Mouse (Mus musculus) MEL (cell line): ENCODE results near the gene Olfr1228. TPM values are rescaled to one million over a fixed set of nuclear protein-coding genes. Genes with fewer than 3 reads are reported as not detected.

ENCODE experiments used
- DNase-seq: peaks from one replicate; pipeline ENCODE4 v3.0.0; 2011; ENCODE audit warnings: low read depth, low spot score
- H3K27ac ChIP-seq: 2 replicates; pipeline ENCODE4 v1.5.1; 2012; ENCODE audit warnings: low read depth, mild to moderate bottlenecking, control low read depth, low read length, moderate library complexity; ENCODE audit not compliant: control insufficient read depth
- H3K27me3 ChIP-seq, 2 experiments: fragments of 150-350 bp in 1 of 2; sonication (generic) in 1 of 2; 2 replicates each; pipeline ENCODE4 v1.6.1; 2012; ENCODE audit warnings: low read length in 2 of 2, mild to moderate bottlenecking in 2 of 2, improper control_type of control experiment in 1 of 2, moderate library complexity in 1 of 2; ENCODE audit not compliant: insufficient read depth in 2 of 2, control insufficient read depth in 1 of 2
- H3K36me3 ChIP-seq, 2 experiments: 2 replicates each; pipeline ENCODE4 v1.6.1; 2012 to 2014; ENCODE audit warnings: low read length in 2 of 2, improper control_type of control experiment in 1 of 2, inconsistent platforms in 1 of 2, mild to moderate bottlenecking in 1 of 2; ENCODE audit not compliant: insufficient read depth in 2 of 2, control insufficient read depth in 1 of 2
- H3K4me1 ChIP-seq, 2 experiments: fragments of 150-350 bp in 1 of 2; sonication (generic) in 1 of 2; 2 replicates each; pipeline ENCODE4 v1.6.1; 2012; ENCODE audit warnings: low read length in 2 of 2, improper control_type of control experiment in 1 of 2, mild to moderate bottlenecking in 1 of 2; ENCODE audit not compliant: insufficient read depth in 2 of 2, control insufficient read depth in 1 of 2
- H3K4me3 ChIP-seq, 2 experiments: fragments of 150-350 bp in 1 of 2; sonication (generic) in 1 of 2; 2 replicates each; pipeline ENCODE4 v1.5.1; 2012; ENCODE audit warnings: low read depth in 2 of 2, low read length in 2 of 2, mild to moderate bottlenecking in 2 of 2, moderate library complexity in 2 of 2, control low read depth in 1 of 2, improper control_type of control experiment in 1 of 2; ENCODE audit not compliant: control insufficient read depth in 1 of 2, insufficient read depth in 1 of 2
- H3K79me2 ChIP-seq: 2 replicates; pipeline ENCODE4 v1.6.1; 2012; ENCODE audit warnings: mild to moderate bottlenecking, low read length, moderate library complexity; ENCODE audit not compliant: control insufficient read depth, poor library complexity, insufficient read depth
- H3K9ac ChIP-seq: 2 replicates; pipeline ENCODE4 v1.6.1; 2012; ENCODE audit warnings: low read depth, mild to moderate bottlenecking, control low read depth, low read length, moderate library complexity; ENCODE audit not compliant: control insufficient read depth, poor library complexity, severe bottlenecking
- H3K9me3 ChIP-seq: fragments of 150-350 bp; sonication (generic); replicated peaks from 2 replicates; pipeline ENCODE4 v1.6.1; 2012; ENCODE audit warnings: mild to moderate bottlenecking, low read length, improper control_type of control experiment, moderate library complexity; ENCODE audit not compliant: insufficient read depth
- BHLHE40 ChIP-seq: IDR thresholded peaks from 2 replicates; pipeline ENCODE4 v1.6.1; 2012; ENCODE audit warnings: low read depth, mild to moderate bottlenecking, inconsistent platforms, low read length, improper control_type of control experiment, borderline replicate concordance
- CHD2 ChIP-seq: IDR thresholded peaks from 2 replicates; pipeline ENCODE4 v1.6.1; 2011; ENCODE audit warnings: low read length, improper control_type of control experiment
- E2F4 ChIP-seq: IDR thresholded peaks from 2 replicates; pipeline ENCODE4 v1.6.1; 2011; ENCODE audit warnings: low read depth, low read length, improper control_type of control experiment, borderline replicate concordance
- ELF1 ChIP-seq: IDR thresholded peaks from 2 replicates; pipeline ENCODE4 v1.6.1; 2014; ENCODE audit warnings: low read depth, mild to moderate bottlenecking, inconsistent platforms, low read length, improper control_type of control experiment, moderate library complexity
- ETS1 ChIP-seq: IDR thresholded peaks from 2 replicates; pipeline ENCODE4 v1.6.1; 2012; ENCODE audit warnings: low read depth, mild to moderate bottlenecking, inconsistent platforms, low read length, improper control_type of control experiment, moderate library complexity
- GABPA ChIP-seq: IDR thresholded peaks from 2 replicates; pipeline ENCODE4 v1.6.1; 2012; ENCODE audit warnings: low read depth, mild to moderate bottlenecking, inconsistent platforms, low read length, improper control_type of control experiment, moderate library complexity
- GATA1 ChIP-seq: IDR thresholded peaks from 2 replicates; pipeline ENCODE4 v1.6.1; 2011; ENCODE audit warnings: low read depth, low read length, improper control_type of control experiment
- HCFC1 ChIP-seq: IDR thresholded peaks from 2 replicates; pipeline ENCODE4 v1.6.1; 2012; ENCODE audit warnings: low read depth, mild to moderate bottlenecking, inconsistent platforms, low read length, improper control_type of control experiment, moderate library complexity
- JUND ChIP-seq: IDR thresholded peaks from 2 replicates; pipeline ENCODE4 v1.6.1; 2011; ENCODE audit warnings: low read depth, mild to moderate bottlenecking, improper control_type of control experiment, low read length
- MAX ChIP-seq: IDR thresholded peaks from 2 replicates; pipeline ENCODE4 v1.6.1; 2011; ENCODE audit warnings: low read length, improper control_type of control experiment
- MAZ ChIP-seq: IDR thresholded peaks from 2 replicates; pipeline ENCODE4 v1.6.1; 2012; ENCODE audit warnings: low read depth, mild to moderate bottlenecking, inconsistent platforms, low read length, improper control_type of control experiment
- MEF2A ChIP-seq: IDR thresholded peaks from 2 replicates; pipeline ENCODE4 v1.6.1; 2014; ENCODE audit warnings: low read depth, mild to moderate bottlenecking, inconsistent platforms, low read length, improper control_type of control experiment; ENCODE audit not compliant: poor library complexity, insufficient replicate concordance, severe bottlenecking; ENCODE audit errors: extremely low read depth
- MYB ChIP-seq: IDR thresholded peaks from 2 replicates; pipeline ENCODE4 v1.6.1; 2011; ENCODE audit warnings: mild to moderate bottlenecking, low read depth, low read length, improper control_type of control experiment
- NELFE ChIP-seq: IDR thresholded peaks from 2 replicates; pipeline ENCODE4 v1.6.1; 2011; ENCODE audit warnings: low read depth, low read length, improper control_type of control experiment
- NRF1 ChIP-seq: IDR thresholded peaks from 2 replicates; pipeline ENCODE4 v1.6.1; 2014; ENCODE audit warnings: low read depth, mild to moderate bottlenecking, inconsistent platforms, low read length, improper control_type of control experiment, moderate library complexity; ENCODE audit not compliant: poor library complexity, insufficient read depth, severe bottlenecking
- POLR2A ChIP-seq, 2 experiments: IDR thresholded peaks; 2 replicates each; pipeline ENCODE4 v1.6.1; 2011 to 2012; ENCODE audit warnings: low read length in 2 of 2, mild to moderate bottlenecking in 2 of 2, control low read depth in 1 of 2, improper control_type of control experiment in 1 of 2, low read depth in 1 of 2, moderate library complexity in 1 of 2; ENCODE audit not compliant: control insufficient read depth in 1 of 2, insufficient read depth in 1 of 2, poor library complexity in 1 of 2
- POLR2AphosphoS2 ChIP-seq: IDR thresholded peaks from 2 replicates; pipeline ENCODE4 v1.6.1; 2011; ENCODE audit warnings: low read length, improper control_type of control experiment
- RAD21 ChIP-seq: IDR thresholded peaks from 2 replicates; pipeline ENCODE4 v1.6.1; 2011; ENCODE audit warnings: mild to moderate bottlenecking, low read depth, low read length, improper control_type of control experiment
- SIN3A ChIP-seq: IDR thresholded peaks from 2 replicates; pipeline ENCODE4 v1.6.1; 2012; ENCODE audit warnings: low read length, improper control_type of control experiment, inconsistent platforms
- SMC3 ChIP-seq: IDR thresholded peaks from 2 replicates; pipeline ENCODE4 v1.6.1; 2011; ENCODE audit warnings: low read depth, low read length, improper control_type of control experiment
- TBP ChIP-seq: IDR thresholded peaks from 2 replicates; pipeline ENCODE4 v1.8.0; 2011; ENCODE audit warnings: low read depth, low read length, improper control_type of control experiment
- TCF12 ChIP-seq: IDR thresholded peaks from 2 replicates; pipeline ENCODE4 v1.6.1; 2014; ENCODE audit warnings: low read depth, mild to moderate bottlenecking, inconsistent platforms, low read length, improper control_type of control experiment, moderate library complexity
- UBTF ChIP-seq: IDR thresholded peaks from 2 replicates; pipeline ENCODE4 v1.6.1; 2012; ENCODE audit warnings: low read depth, mild to moderate bottlenecking, inconsistent platforms, low read length, improper control_type of control experiment, moderate library complexity, borderline replicate concordance; ENCODE audit not compliant: insufficient read depth
- USF1 ChIP-seq: IDR thresholded peaks from 2 replicates; pipeline ENCODE4 v1.6.1; 2014; ENCODE audit warnings: low read depth, mild to moderate bottlenecking, inconsistent platforms, low read length, improper control_type of control experiment, moderate library complexity
- USF2 ChIP-seq, 2 experiments: IDR thresholded peaks; 2 replicates each; pipeline ENCODE4 v1.6.1; 2011 to 2012; ENCODE audit warnings: improper control_type of control experiment in 2 of 2, low read length in 2 of 2, borderline replicate concordance in 1 of 2, inconsistent platforms in 1 of 2, low read depth in 1 of 2, mild to moderate bottlenecking in 1 of 2; ENCODE audit not compliant: insufficient read depth in 1 of 2
- ZC3H11A ChIP-seq: IDR thresholded peaks from 2 replicates; pipeline ENCODE4 v1.6.1; 2012; ENCODE audit warnings: low read depth, mild to moderate bottlenecking, inconsistent platforms, low read length, improper control_type of control experiment
- polyA plus RNA-seq, 2 experiments: library from polyadenylated mRNA; stranded (reverse) in 1 of 2; unstranded in 1 of 2; fragments of >175 nt in 1 of 2; fragments of >200 nt in 1 of 2; gene quantifications; 2 replicates each; pipeline versions ENCODE4 v1.2.1 to v1.2.4; 2012; ENCODE audit warnings: low replicate concordance in 2 of 2, low read depth in 1 of 2; ENCODE audit not compliant: insufficient read length in 2 of 2, insufficient read depth in 1 of 2, missing spikeins in 1 of 2
- total RNA-seq: library from RNA; depleted of rRNA; stranded (reverse); fragments of 300-350 nt; gene quantifications from 2 replicates; pipeline ENCODE4 v1.2.3, GENCODE M21; 2012; rRNA removed

Gene Olfr1228
- total RNA-seq: not detected in 2 replicates
- not detected for polyA plus RNA-seq

GRCm38 (mm10) chr2:89253962-89254361 lies at the start of gene Olfr1228:
Gene Olfr1228, minus strand, starts transcription at chr2:89254062.
- TF ChIP-seq CHD2 (no peak), E2F4 (no peak), MYB (no peak), GATA1 (no peak), SIN3A (no peak), JUND (no peak), GABPA (no peak), BHLHE40 (no peak), MAZ (no peak), NELFE (no peak), TCF12 (no peak), UBTF (no peak), SMC3 (no peak), USF1 (no peak), POLR2A (IDR thresholded peaks at IDR 0.05; ENCODE audit: control insufficient read depth in 1 of 2, insufficient read depth in 1 of 2, low read depth in 1 of 2, low read length in 2 of 2, poor library complexity in 1 of 2) (no peak)
- Histone ChIP-seq H3K27me3 (no peaks in the 10 kb centered on the region), H3K4me3 (no peak within 1 kb of the TSS), H3K27ac (no peak within 1 kb of the TSS), H3K79me2 (no peaks in the 10 kb centered on the region), H3K9ac (no peak within 1 kb of the TSS), H3K36me3 (no peaks in the 10 kb centered on the region), H3K4me1 (no peaks in the 10 kb centered on the region), H3K9me3 (no peaks in the 10 kb centered on the region)
- no peak for DNase-seq

- Histone ChIP-seq H3K9ac (no peak within 1 kb of the TSS), H3K4me3 (no peak within 1 kb of the TSS), H3K4me1 (no peaks in the 10 kb centered on the region; a peak in 1 of 4 replicates), H3K27me3 (no peaks in the 10 kb centered on the region), H3K27ac (no peak within 1 kb of the TSS), H3K36me3 (no peaks in the 10 kb centered on the region), H3K9me3 (no peaks in the 10 kb centered on the region), H3K79me2 (no peaks in the 10 kb centered on the region)
- no peak for TF ChIP-seq TBP
- TF ChIP-seq POLR2A (IDR thresholded peaks at IDR 0.05; ENCODE audit: control insufficient read depth in 1 of 2, insufficient read depth in 1 of 2, low read depth in 1 of 2, low read length in 2 of 2, poor library complexity in 1 of 2): no peak
- no peak for TF ChIP-seq MYB
- no peak for TF ChIP-seq ETS1
- no peak for TF ChIP-seq SMC3
- TF ChIP-seq HCFC1: no peak
- no peak for TF ChIP-seq MAX
- no peak for TF ChIP-seq ZC3H11A
- TF ChIP-seq POLR2AphosphoS2: no peak
- TF ChIP-seq USF2 (IDR thresholded peaks at IDR 0.05; ENCODE audit: borderline replicate concordance in 1 of 2, insufficient read depth in 1 of 2, low read depth in 1 of 2, low read length in 2 of 2): no peak
- TF ChIP-seq ELF1: no peak
- TF ChIP-seq GABPA: no peak
- no peak for TF ChIP-seq MEF2A
- TF ChIP-seq UBTF: no peak
- no peak for TF ChIP-seq USF1
- TF ChIP-seq SIN3A: no peak
- no peak for TF ChIP-seq RAD21
- no peak for TF ChIP-seq NRF1
- no peak for DNase-seq
Observed at GRCm38 (mm10) chr2:89297168-89297567, 43.3 kb upstream of the Olfr1228 start, which contains the start of gene Olfr1230. Gene Olfr1230, minus strand, starts transcription at chr2:89297268.
